ENCODE assay signal across 7 mouse cellular contexts in genomic region chr8:70409455-70409871, GRCm38 (mm10). TPM values are rescaled to one million over a fixed set of nuclear protein-coding genes. Genes with fewer than 3 reads are reported as not detected.
DNase-seq lines count a peak whose midpoint lies in the region; ATAC-seq lines count a peak whose summit lies in the region.

No protein-coding gene starts in this region.

- H3K9me3 ChIP-seq in heart, embryonic 13.5 days, result 0 out of 2 replicates have a peak, but pooled peaks cover 1% of the 10 kb centered on the region
- no peaks in the 10 kb centered on the region for H3K9me3 ChIP-seq in liver, embryonic 11.5 days (ENCODE audit: control insufficient read depth, low read length)

- H3K4me3 ChIP-seq in heart, embryonic 13.5 days, result no peak overlapping the region
- no peak overlapping the region for H3K4me3 ChIP-seq in liver, embryonic 11.5 days (ENCODE audit: low read depth, low read length)

- H3K4me2 ChIP-seq in heart, embryonic 13.5 days, result no peak overlapping the region
- no peak overlapping the region for H3K4me2 ChIP-seq in liver, embryonic 11.5 days

- H3K27me3 ChIP-seq in heart, embryonic 13.5 days (replicated peaks), result no peaks in the 10 kb centered on the region
- H3K27me3 ChIP-seq in liver, embryonic 11.5 days (replicated peaks; ENCODE audit: control insufficient read depth, insufficient read depth, low read length), result no peaks in the 10 kb centered on the region

- peaks cover 48% of the 10 kb centered on the region for H3K4me1 ChIP-seq in heart, embryonic 13.5 days
- H3K4me1 ChIP-seq in liver, embryonic 11.5 days (replicated peaks; ENCODE audit: control insufficient read depth, insufficient read depth, low read length), result peaks cover 22% of the 10 kb centered on the region

- peak; percentile 62 for DNase-seq in layer of hippocampus, adult 11-12 months (ENCODE audit: low spot score)
- no peak for DNase-seq in layer of hippocampus, adult 9-10 months (ENCODE audit: low spot score)
- peak; percentile 20 for DNase-seq in kidney, postnatal 14 days
- peak; percentile 54 to 78 for DNase-seq in lung, postnatal 4 days
- DNase-seq in T-cell, adult 2 months (ENCODE audit: low spot score), result no peak
- no peak for DNase-seq in liver, embryonic 11.5 days (ENCODE audit: low spot score)

- 66% methylated on average over 9 of the region's 9 CpGs for WGBS in heart, embryonic 13.5 days
- WGBS in liver, embryonic 11.5 days, result 65% methylated on average over 9 of the region's 9 CpGs

- H3K36me3 ChIP-seq in heart, embryonic 13.5 days, result peaks cover 13% of the 10 kb centered on the region
- peaks cover 2% of the 10 kb centered on the region; the same call in 1 of the 2 replicates for H3K36me3 ChIP-seq in liver, embryonic 11.5 days (ENCODE audit: control insufficient read depth, insufficient read depth, low read length)

- ATAC-seq in heart, embryonic 13.5 days (ENCODE audit: extremely low read depth, insufficient number of reproducible peaks, low FRiP score, low TSS enrichment), result no peak
- no peak for ATAC-seq in liver, embryonic 11.5 days (replicated peaks; ENCODE audit: low FRiP score)

- H3K27ac ChIP-seq in heart, embryonic 13.5 days (replicated peaks), result 0 out of 2 replicates have a peak overlapping the region, but pooled peaks have one; percentile 62
- H3K27ac ChIP-seq in liver, embryonic 11.5 days (ENCODE audit: low read depth, low read length), result no peak overlapping the region

- H3K9ac ChIP-seq in heart, embryonic 13.5 days, result peak overlapping the region; percentile 68; the same call in 1 of the 2 replicates
- H3K9ac ChIP-seq in liver, embryonic 11.5 days (ENCODE audit: low read depth, low read length), result no peak overlapping the region

RNA-seq across cellular contexts. Expression of gene Crtc1, which starts 29.9 kb away (rescaled TPM):
- polyA plus RNA-seq in heart, embryonic 13.5 days (2015; fragmentation: Nextera tagmentation; extraction: Ambion mirVana), result 9.7 and 12.4 TPM in 2 replicates
- 11.3 and 13.1 TPM in 2 replicates for polyA plus RNA-seq in liver, embryonic 11.5 days (2014; fragmentation: Nextera tagmentation; extraction: Ambion mirVana)

RNA-seq across cellular contexts. Expression of gene Comp, which starts 36.1 kb away (rescaled TPM):
- polyA plus RNA-seq in heart, embryonic 13.5 days (2015; fragmentation: Nextera tagmentation; extraction: Ambion mirVana), result 3.5 TPM in 2 replicates
- 0.43 and 0.48 TPM in 2 replicates for polyA plus RNA-seq in liver, embryonic 11.5 days (2014; fragmentation: Nextera tagmentation; extraction: Ambion mirVana)

RNA-seq across cellular contexts. Expression of gene Upf1, which starts 56.4 kb away (rescaled TPM):
- 11.3 and 12.2 TPM in 2 replicates for polyA plus RNA-seq in heart, embryonic 13.5 days (2015; fragmentation: Nextera tagmentation; extraction: Ambion mirVana)
- polyA plus RNA-seq in liver, embryonic 11.5 days (2014; fragmentation: Nextera tagmentation; extraction: Ambion mirVana), result 21.1 and 23.7 TPM in 2 replicates

Comparison
In these comparisons a context has a peak if more than half of its experiments do, and no peak if none do; other contexts are left out.
1. DNase-seq: peak in layer of hippocampus, adult 11-12 months (single experiment), kidney, postnatal 14 days (single experiment) and lung, postnatal 4 days (2 of 2); none in layer of hippocampus, adult 9-10 months (single experiment), T-cell, adult 2 months (single experiment) and liver, embryonic 11.5 days (single experiment).